10 mouse cellular contexts compared by ENCODE assay signal in the genomic region with DNA sequence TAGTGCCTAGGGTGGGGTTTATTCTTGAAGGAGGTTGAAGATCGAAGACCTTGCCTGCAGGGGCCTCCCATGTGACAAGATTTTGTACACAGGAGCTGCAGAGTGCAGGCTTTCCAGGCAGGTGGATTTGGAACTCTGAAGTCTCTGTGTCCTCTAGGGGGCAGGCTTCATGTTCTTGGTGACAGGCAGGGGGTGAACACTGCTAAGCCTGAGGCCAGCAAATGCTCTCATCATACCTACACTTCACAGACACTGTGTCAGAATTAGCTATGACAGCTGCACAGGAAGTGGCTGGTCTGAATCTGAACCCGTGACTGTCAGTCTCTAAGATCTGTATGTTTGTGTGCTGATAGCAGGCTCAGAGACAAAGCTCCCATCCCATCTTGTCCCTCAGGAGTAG. TPM values are rescaled to one million over a fixed set of nuclear protein-coding genes. Genes with fewer than 3 reads are reported as not detected.
A peak's percentile ranks its signal among the peaks of the same experiment; 100 is the strongest.
DNase-seq lines count a peak whose midpoint lies in the region; ATAC-seq and TF ChIP-seq lines count a peak whose summit lies in the region.
"Had no signal": no experiment of that assay in that cellular context is flagged by ENCODE, and none has a peak within 500 bp of the region (broad histone marks: within the 10 kb centered on the region; RNA-seq: fewer than 3 reads in every experiment).

No protein-coding gene starts in this region.

- ATAC-seq in CD4-positive, CD25-positive, alpha-beta regulatory T cell, adult 4 months, result no peak
- ATAC-seq in liver, embryonic 11.5 days (replicated peaks; ENCODE audit: low FRiP score), result no peak

- TF ChIP-seq CTCF in liver, adult 2 months (IDR thresholded peaks at IDR 0.05; ENCODE audit: low read depth, low read length), result peak; percentile 22; the same call in 1 of the 2 replicates

- 36% methylated on average over 2 of the region's 2 CpGs for WGBS in liver, adult 2 months
- 28% methylated on average over 2 of the region's 2 CpGs for WGBS in liver, embryonic 11.5 days

- H3K4me3 ChIP-seq in liver, adult 2 months (ENCODE audit: insufficient read depth, low read depth, low read length), result no peak overlapping the region
- no peak overlapping the region for H3K4me3 ChIP-seq in liver, embryonic 11.5 days (ENCODE audit: low read depth, low read length)
- H3K4me3 ChIP-seq: liver, embryonic 13.5 days had no signal

- H3K79me2 ChIP-seq in liver, adult 2 months (ENCODE audit: control insufficient read depth, insufficient read depth, low read length), result no peaks in the 10 kb centered on the region

- H3K36me3 ChIP-seq in liver, adult 2 months (ENCODE audit: control insufficient read depth, insufficient read depth, low read length), result no peaks in the 10 kb centered on the region
- no peaks in the 10 kb centered on the region for H3K36me3 ChIP-seq in liver, embryonic 11.5 days (ENCODE audit: control insufficient read depth, insufficient read depth, low read length)
- H3K36me3 ChIP-seq: liver, embryonic 13.5 days had no signal

- no peak overlapping the region for H3K4me2 ChIP-seq in liver, embryonic 11.5 days
- H3K4me2 ChIP-seq: liver, embryonic 13.5 days had no signal

- no peak for TF ChIP-seq POLR2A in liver, adult 2 months (IDR thresholded peaks at IDR 0.05; ENCODE audit: extremely low read depth, insufficient read depth, low read length)

- H3K9me3 ChIP-seq in liver, embryonic 11.5 days (ENCODE audit: control insufficient read depth, low read length), result no peaks in the 10 kb centered on the region
- H3K9me3 ChIP-seq: liver, embryonic 13.5 days had no signal

- no peaks in the 10 kb centered on the region for H3K27me3 ChIP-seq in liver, adult 2 months (ENCODE audit: control insufficient read depth, insufficient read depth, low read length)
- H3K27me3 ChIP-seq in liver, embryonic 11.5 days (replicated peaks; ENCODE audit: control insufficient read depth, insufficient read depth, low read length), result no peaks in the 10 kb centered on the region
- H3K27me3 ChIP-seq: liver, embryonic 13.5 days had no signal

- H3K9ac ChIP-seq in liver, adult 2 months (ENCODE audit: low read depth, low read length), result no peak overlapping the region
- H3K9ac ChIP-seq in liver, embryonic 11.5 days (ENCODE audit: low read depth, low read length), result no peak overlapping the region
- H3K9ac ChIP-seq: liver, embryonic 13.5 days had no signal

- peak; percentile 49 for DNase-seq in CD4-positive, CD25-positive, alpha-beta regulatory T cell, adult 2 months (ENCODE audit: low read depth, low spot score)
- DNase-seq in liver, adult 2 months (ENCODE audit: extremely low read depth, low read depth, low spot score), result no peak
- DNase-seq in liver, embryonic 11.5 days (ENCODE audit: low spot score), result no peak
- peak; percentile 65 for DNase-seq in embryo, embryonic 10 days (ENCODE audit: low spot score)
- peak; percentile 39 to 68 for DNase-seq in thymus, adult 18-20 months
- DNase-seq in spleen, postnatal 36 days (ENCODE audit: low spot score in 2 of 2), result no peak
- no peak for DNase-seq in adrenal gland, postnatal 36 days
- DNase-seq: cerebellum, adult 11-12 months; liver, embryonic 13.5 days had no signal

- H3K4me1 ChIP-seq in liver, adult 2 months (ENCODE audit: control insufficient read depth, insufficient read depth, low read length), result no peaks in the 10 kb centered on the region
- H3K4me1 ChIP-seq in liver, embryonic 11.5 days (replicated peaks; ENCODE audit: control insufficient read depth, insufficient read depth, low read length), result no peaks in the 10 kb centered on the region
- H3K4me1 ChIP-seq: liver, embryonic 13.5 days had no signal

- H3K27ac ChIP-seq in liver, adult 2 months (replicated peaks; ENCODE audit: insufficient read depth, low read depth, low read length), result no peak overlapping the region
- no peak overlapping the region for H3K27ac ChIP-seq in liver, embryonic 11.5 days (ENCODE audit: low read depth, low read length)
- H3K27ac ChIP-seq: liver, embryonic 13.5 days had no signal

RNA-seq across cellular contexts. Expression of a gene that starts 8.9 kb away (rescaled TPM):
- polyA plus RNA-seq in CD4-positive, CD25-positive, alpha-beta regulatory T cell, adult 4 months (2017; shearing (Covaris generic)), result under 1 TPM in 1 of 2 experiments, not detected in 1; 0.10 TPM
- 0.09 and 0.13 TPM in 2 replicates for total RNA-seq in liver, adult 2 months (2014; rRNA removed)
- polyA plus RNA-seq in liver, adult 2 months (2012; rRNA removed), result 0.02 TPM in 1 of 2 replicates, not detected in the other
- polyA plus RNA-seq in liver, embryonic 11.5 days (2014; fragmentation: Nextera tagmentation; extraction: Ambion mirVana), result 0.08 and 0.13 TPM in 2 replicates
- total RNA-seq in adrenal gland, postnatal 36 days (2021), result under 1 TPM; 0.07 to 0.20 TPM
- polyA plus RNA-seq: liver, embryonic 13.5 days had no signal

Comparison
In these comparisons a context has a peak if more than half of its experiments do, and no peak if none do; other contexts are left out.
1. DNase-seq: peak in CD4-positive, CD25-positive, alpha-beta regulatory T cell, adult 2 months (single experiment), embryo, embryonic 10 days (single experiment) and thymus, adult 18-20 months (2 of 2); none in liver, adult 2 months (single experiment), liver, embryonic 11.5 days (single experiment), spleen, postnatal 36 days (0 of 2) and adrenal gland, postnatal 36 days (0 of 2).